Mouse (Mus musculus) midbrain, embryonic 14.5 days (tissue): ENCODE results near the gene Tekt4. TPM values are rescaled to one million over a fixed set of nuclear protein-coding genes. Genes with fewer than 3 reads are reported as not detected.

Experiments
- ATAC-seq: fragments of 200-750 bp; cut with Nextera tagmentation; 2 replicates; pipeline ENCODE4 v1.8.0; 2017; ENCODE audit warnings: moderate number of reproducible peaks, moderate library complexity; ENCODE audit not compliant: low FRiP score, low TSS enrichment
- DNase-seq: peaks from one replicate; pipeline ENCODE4 v3.0.0-alpha.2; 2015
- H3K27ac ChIP-seq: fragments of 300-500 bp; sonication (generic); replicated peaks from 2 replicates; pipeline ENCODE4 v1.5.1; 2014; ENCODE audit warnings: mild to moderate bottlenecking, low read depth, low read length, moderate library complexity
- H3K27me3 ChIP-seq: fragments of 300-500 bp; sonication (generic); 2 replicates; pipeline ENCODE4 v1.6.1; 2014; ENCODE audit warnings: low read length, control low read depth, mixed read lengths; ENCODE audit not compliant: control insufficient read depth, insufficient read depth
- H3K36me3 ChIP-seq: fragments of 300-500 bp; sonication (generic); 2 replicates; pipeline ENCODE4 v1.6.1; 2014; ENCODE audit warnings: low read length, control low read depth; ENCODE audit not compliant: control insufficient read depth, insufficient read depth
- H3K4me1 ChIP-seq: fragments of 300-500 bp; sonication (generic); 2 replicates; pipeline ENCODE4 v1.6.1; 2014; ENCODE audit warnings: mild to moderate bottlenecking, antibody characterized with exemption, low read length, control low read depth; ENCODE audit not compliant: control insufficient read depth, insufficient read depth
- H3K4me2 ChIP-seq: fragments of 300-500 bp; sonication (generic); 2 replicates; pipeline ENCODE4 v1.6.1; 2014; ENCODE audit warnings: mild to moderate bottlenecking, low read length, moderate library complexity
- H3K4me3 ChIP-seq: fragments of 300-500 bp; sonication (generic); replicated peaks from 2 replicates; pipeline ENCODE4 v1.5.1; 2014; ENCODE audit warnings: low read depth, low read length
- H3K9ac ChIP-seq: fragments of 300-500 bp; sonication (generic); replicated peaks from 2 replicates; pipeline ENCODE4 v1.6.1; 2014; ENCODE audit warnings: mild to moderate bottlenecking, low read length, moderate library complexity
- H3K9me3 ChIP-seq: fragments of 300-500 bp; sonication (generic); 2 replicates; pipeline ENCODE4 v1.6.1; 2016; ENCODE audit warnings: low read length, control low read depth, mixed read lengths; ENCODE audit not compliant: control insufficient read depth
- WGBS: fragments of 180-500 bp; shearing (Covaris S2); extraction: QIAGEN DNeasy Blood & Tissue Kit; methylation state at CpG from one replicate; pipeline ENCODE4 v1.1.7; 2014; 5-methylcytosine and 5-hydroxymethylcytosine counted together
- polyA plus RNA-seq: library from polyadenylated mRNA; unstranded; fragments of >200 nt; fragmentation: Nextera tagmentation; extraction: Ambion mirVana; gene quantifications from 2 replicates; pipeline ENCODE4 v1.2.1, GENCODE M21; 2014

The Tekt4 gene
- polyA plus RNA-seq, 1 experiment from 2014 or later = 0.50 TPM

DNA sequence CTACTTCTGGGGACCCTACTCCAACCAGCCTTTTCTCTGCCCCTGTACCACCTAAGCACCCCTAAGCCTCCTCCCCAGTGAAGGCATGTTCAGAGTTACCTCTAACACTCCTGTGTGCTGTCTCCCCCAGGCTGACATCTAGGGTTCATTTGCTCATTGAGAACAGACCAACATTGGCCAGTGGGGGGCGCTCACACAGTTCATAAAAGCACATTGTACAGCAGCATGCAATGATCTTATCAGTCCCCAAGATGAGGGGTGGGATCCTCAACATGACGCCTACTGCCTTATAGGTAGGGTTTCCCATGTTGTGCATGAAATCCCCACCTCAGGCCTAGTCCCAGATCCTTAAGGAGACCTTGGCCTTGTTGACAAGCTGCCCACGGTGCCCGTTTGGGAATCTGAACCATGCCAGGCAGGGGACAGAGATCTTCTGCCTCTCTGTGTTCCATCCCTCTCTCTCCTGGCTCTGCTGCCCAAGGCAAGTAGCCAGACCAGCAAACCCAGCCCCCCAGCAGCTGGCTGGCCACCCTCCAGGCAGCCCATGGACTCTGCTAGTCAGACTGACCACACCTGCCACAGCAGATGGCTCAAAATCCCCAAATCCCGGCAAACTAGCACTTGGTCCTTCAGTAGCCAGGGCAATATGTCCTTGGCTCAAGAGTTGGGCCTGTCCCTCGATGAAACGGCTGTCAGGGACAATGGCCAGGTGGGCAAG, 54.6 kb downstream of the Tekt4 start:
- peak; percentile 76 for DNase-seq
- Histone ChIP-seq H3K4me2 (no peak overlapping the region), H3K4me1 (no peaks in the 10 kb centered on the region), H3K36me3 (no peaks in the 10 kb centered on the region), H3K27ac (no peak overlapping the region), H3K9ac (peak overlapping the region; percentile 26; the same call in 1 of the 2 replicates), H3K27me3 (no peaks in the 10 kb centered on the region), H3K4me3 (no peak overlapping the region), H3K9me3 (no peaks in the 10 kb centered on the region)
- 53% methylated on average over 7 of the region's 7 CpGs for WGBS
- ATAC-seq = no peak

DNA sequence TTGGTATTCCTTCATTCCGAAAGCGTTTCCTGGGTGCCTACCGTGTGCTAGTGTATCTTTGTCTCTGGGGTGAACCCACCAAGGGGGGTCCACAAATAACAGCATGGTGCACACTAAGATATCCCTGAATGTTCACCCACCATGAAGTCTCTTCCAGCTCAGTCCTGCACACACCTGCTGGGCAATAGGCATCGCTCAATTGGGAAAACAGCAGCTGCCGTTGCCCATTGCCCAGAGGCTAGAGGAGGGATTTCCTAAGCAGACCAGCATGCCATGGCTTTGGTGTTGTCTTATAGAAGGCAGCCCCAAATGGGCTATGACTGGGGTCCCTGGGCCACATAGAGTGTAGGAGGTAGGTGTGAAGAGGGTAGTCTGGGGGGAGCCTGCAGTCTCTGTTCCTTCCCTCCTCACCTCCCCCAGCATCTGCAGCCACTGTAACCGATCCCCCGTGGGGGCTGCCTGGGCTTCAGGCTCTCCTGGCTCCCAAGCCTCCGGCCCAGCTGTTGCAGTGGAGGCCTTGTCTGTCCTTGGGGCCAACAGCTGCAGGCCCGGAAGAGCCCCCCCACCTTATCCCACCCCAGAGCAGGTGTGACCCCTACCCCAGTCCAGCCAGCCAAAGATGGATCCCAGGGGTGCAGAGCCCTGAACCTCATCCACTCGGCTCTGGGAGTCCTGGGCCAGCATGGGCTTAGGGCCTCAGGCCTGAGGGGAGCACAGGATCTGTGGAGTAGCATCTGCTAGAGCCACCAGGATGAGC, 55.8 kb downstream of the Tekt4 start:
- Histone ChIP-seq H3K4me1 (no peaks in the 10 kb centered on the region), H3K4me2 (no peak overlapping the region), H3K4me3 (no peak overlapping the region), H3K27me3 (no peaks in the 10 kb centered on the region), H3K9me3 (no peaks in the 10 kb centered on the region), H3K9ac (no peak overlapping the region), H3K27ac (no peak overlapping the region), H3K36me3 (no peaks in the 10 kb centered on the region)
- DNase-seq (no peak), ATAC-seq (no peak)
- WGBS = 85% methylated on average over 10 of the region's 10 CpGs

DNA sequence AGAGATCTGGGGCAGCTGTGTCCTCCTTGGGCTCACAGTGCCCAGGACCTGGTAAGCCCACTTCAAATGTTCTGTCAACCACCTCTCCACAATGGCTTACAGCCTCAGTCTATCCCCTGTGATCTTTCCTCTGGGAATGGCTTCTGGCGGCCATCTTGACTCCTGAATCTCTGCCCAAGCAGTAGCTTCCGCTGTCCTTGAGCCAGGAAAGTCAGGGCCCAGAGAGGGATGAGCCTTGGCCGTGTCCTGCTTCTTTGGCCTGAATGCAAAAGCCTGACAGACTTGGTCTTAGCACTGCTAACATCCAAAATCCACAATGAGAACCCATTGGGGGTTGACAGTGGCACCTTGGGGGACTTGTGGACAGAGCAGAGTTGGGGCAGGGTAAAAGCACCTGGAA, 57.5 kb downstream of the Tekt4 start:
- DNase-seq (no peak), ATAC-seq (no peak)
- no peaks in the 10 kb centered on the region for H3K9me3 ChIP-seq
- no peak overlapping the region for H3K9ac ChIP-seq
- no peaks in the 10 kb centered on the region for H3K36me3 ChIP-seq
- WGBS = 71% methylated on average over 3 of the region's 3 CpGs
- H3K4me2 ChIP-seq = no peak overlapping the region
- H3K27me3 ChIP-seq = no peaks in the 10 kb centered on the region
- H3K27ac ChIP-seq = no peak overlapping the region
- H3K4me1 ChIP-seq = no peaks in the 10 kb centered on the region
- H3K4me3 ChIP-seq = no peak overlapping the region

DNA sequence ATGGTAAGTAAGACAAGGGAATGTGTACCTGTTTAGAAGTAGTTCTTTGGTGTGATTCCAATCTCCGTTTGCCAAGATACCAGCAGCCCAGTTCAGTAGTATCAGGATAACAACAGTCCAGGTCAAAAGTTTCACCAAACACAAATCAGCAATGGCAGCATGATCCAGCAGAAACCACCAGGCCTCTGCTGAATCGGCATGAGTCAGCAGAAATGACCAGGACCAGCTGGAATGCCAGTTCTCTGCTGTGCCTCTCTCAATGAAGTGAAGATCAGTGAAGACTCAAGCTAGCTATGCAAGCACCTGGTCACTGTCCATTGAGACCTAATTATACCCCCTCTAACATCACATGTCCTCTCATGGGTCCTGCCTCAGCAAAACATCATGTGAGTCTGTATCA, 59.6 kb downstream of the Tekt4 start:
- H3K9ac ChIP-seq = no peak overlapping the region
- no peak for ATAC-seq
- H3K4me2 ChIP-seq = no peak overlapping the region
- no peaks in the 10 kb centered on the region for H3K36me3 ChIP-seq
- no peak overlapping the region for H3K4me3 ChIP-seq
- no peaks in the 10 kb centered on the region for H3K9me3 ChIP-seq
- 94% methylated on average over 2 of the region's 2 CpGs for WGBS
- H3K4me1 ChIP-seq = no peaks in the 10 kb centered on the region
- DNase-seq = no peak
- H3K27ac ChIP-seq = no peak overlapping the region
- no peaks in the 10 kb centered on the region for H3K27me3 ChIP-seq

DNA sequence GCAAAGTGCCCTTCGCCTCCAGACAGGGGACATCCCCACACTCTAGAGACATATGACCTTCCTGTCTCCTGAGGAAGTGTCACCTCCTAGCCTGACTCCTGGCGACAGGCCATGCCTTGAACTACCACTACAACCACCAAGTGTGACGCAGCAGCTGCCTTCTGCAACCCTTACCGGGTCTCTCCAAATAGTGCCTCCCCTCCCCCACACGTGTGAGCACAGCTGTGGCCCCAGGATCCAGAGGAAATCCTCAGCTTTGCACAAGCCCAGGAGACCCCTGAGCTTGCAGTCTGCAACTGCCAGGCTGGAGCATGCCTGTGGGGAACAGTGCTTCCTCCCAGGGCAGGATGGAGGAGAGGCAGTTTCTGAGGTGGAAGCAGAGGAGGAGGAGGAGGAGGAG, 61.9 kb downstream of the Tekt4 start:
- WGBS = 38% methylated on average over 5 of the region's 5 CpGs
- no peak overlapping the region for H3K27ac ChIP-seq
- no peaks in the 10 kb centered on the region for H3K36me3 ChIP-seq
- no peak overlapping the region for H3K9ac ChIP-seq
- no peak for ATAC-seq
- H3K4me2 ChIP-seq = no peak overlapping the region
- no peaks in the 10 kb centered on the region for H3K27me3 ChIP-seq
- DNase-seq = no peak
- no peaks in the 10 kb centered on the region for H3K9me3 ChIP-seq
- no peak overlapping the region for H3K4me3 ChIP-seq
- 0 out of 2 replicates have a peak, but pooled peaks cover 6% of the 10 kb centered on the region for H3K4me1 ChIP-seq

DNA sequence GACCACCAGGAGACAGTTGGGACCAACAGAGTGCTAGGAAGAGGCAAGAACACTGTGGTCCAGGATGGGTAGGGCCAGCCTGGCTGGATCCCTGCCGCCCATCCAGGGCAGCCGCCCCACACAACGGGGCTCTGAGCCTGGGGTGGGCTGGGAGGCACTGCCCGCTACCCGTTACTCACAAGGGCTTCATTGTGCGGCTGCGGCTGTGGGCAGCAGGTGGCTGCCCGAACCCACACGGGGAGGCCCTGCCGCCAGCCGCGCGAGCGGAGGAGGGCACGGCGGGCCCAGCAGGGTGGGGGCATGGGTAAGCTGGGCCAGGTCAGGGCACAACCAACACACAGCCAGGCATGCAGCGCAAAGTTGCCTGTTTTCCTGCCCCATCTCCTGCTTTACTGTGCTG, 63.7 kb downstream of the Tekt4 start:
- ATAC-seq (no peak; the same call in 1 of the 2 replicates), DNase-seq (peak; percentile 47)
- no peak overlapping the region for H3K27ac ChIP-seq
- H3K4me1 ChIP-seq = 0 out of 2 replicates have a peak, but pooled peaks cover 6% of the 10 kb centered on the region
- no peak overlapping the region for H3K9ac ChIP-seq
- H3K27me3 ChIP-seq = no peaks in the 10 kb centered on the region
- no peaks in the 10 kb centered on the region for H3K9me3 ChIP-seq
- H3K36me3 ChIP-seq = no peaks in the 10 kb centered on the region
- H3K4me2 ChIP-seq = no peak overlapping the region
- WGBS = 64% methylated on average over 17 of the region's 17 CpGs
- no peak overlapping the region for H3K4me3 ChIP-seq

DNA sequence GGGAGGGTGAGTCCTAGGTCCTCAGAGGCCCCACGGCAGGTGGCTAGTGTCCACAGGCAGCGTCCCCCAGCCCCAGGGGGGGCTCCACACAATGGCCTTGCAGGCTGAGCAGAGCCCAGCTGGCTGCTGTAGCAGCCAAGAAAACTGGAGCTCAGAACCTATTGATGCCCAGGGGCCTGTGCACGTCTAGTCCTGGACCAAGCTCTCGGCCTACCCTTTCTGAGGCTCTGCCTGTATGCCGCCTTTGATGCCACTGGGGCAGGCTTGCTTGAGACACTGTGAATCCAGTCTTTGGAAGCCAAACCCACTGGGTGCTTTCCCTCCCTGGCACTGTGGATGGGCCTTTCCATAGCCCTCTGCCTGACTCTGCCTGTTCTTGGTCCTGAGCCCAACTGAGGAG, 65.1 kb downstream of the Tekt4 start:
- Histone ChIP-seq H3K27me3 (no peaks in the 10 kb centered on the region), H3K9ac (no peak overlapping the region), H3K27ac (no peak overlapping the region), H3K9me3 (no peaks in the 10 kb centered on the region), H3K4me1 (0 out of 2 replicates have a peak, but pooled peaks cover 6% of the 10 kb centered on the region), H3K36me3 (no peaks in the 10 kb centered on the region), H3K4me3 (no peak overlapping the region), H3K4me2 (no peak overlapping the region)
- 51% methylated on average over 5 of the region's 5 CpGs for WGBS
- DNase-seq (no peak), ATAC-seq (no peak)

DNA sequence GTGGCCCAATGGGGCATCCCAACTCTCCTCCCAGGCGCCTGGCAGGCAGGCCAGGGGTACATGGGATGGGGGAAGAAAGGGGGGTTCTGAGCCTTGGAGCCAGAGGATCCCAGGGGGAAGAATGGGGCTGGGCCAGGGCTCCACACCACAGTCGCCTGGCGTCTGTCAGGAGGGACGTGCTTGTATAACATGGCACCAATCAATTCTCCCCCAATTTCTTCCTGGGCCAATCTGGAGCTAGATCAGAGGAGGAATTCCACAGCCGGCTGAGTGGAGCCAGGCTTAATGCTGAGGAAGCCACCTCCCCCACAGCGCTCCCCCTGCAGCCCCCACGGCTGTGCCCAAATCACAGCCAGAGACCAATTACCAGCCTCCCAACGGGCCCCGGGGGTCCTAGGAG, 66.1 kb downstream of the Tekt4 start:
- Histone ChIP-seq H3K4me1 (0 out of 2 replicates have a peak, but pooled peaks cover 6% of the 10 kb centered on the region), H3K4me3 (no peak overlapping the region), H3K27ac (no peak overlapping the region), H3K36me3 (no peaks in the 10 kb centered on the region), H3K9me3 (no peaks in the 10 kb centered on the region), H3K9ac (no peak overlapping the region), H3K4me2 (no peak overlapping the region), H3K27me3 (no peaks in the 10 kb centered on the region)
- 51% methylated on average over 9 of the region's 9 CpGs for WGBS
- DNase-seq (no peak), ATAC-seq (no peak)

DNA sequence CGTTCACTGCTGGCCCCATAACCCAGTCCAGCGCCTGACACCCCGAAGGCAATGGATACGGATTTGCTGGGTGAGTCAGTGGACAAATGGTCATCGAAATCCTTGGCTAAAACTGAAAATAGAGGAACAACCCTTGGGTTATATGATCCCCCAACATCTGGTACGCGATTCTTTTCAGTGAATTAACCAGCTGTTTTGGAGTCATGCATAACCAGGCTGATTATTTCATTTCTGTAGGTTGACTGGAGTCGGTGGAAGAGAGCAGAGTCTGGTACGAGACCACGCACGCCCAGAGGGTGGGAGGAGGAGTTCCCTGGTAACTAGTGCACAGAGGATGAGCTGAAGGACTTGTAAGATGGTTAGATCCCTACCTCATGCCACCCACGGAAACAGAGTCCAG, 67.7 kb downstream of the Tekt4 start:
- Histone ChIP-seq H3K27me3 (no peaks in the 10 kb centered on the region), H3K9ac (no peak overlapping the region), H3K4me2 (no peak overlapping the region), H3K36me3 (no peaks in the 10 kb centered on the region), H3K4me3 (no peak overlapping the region), H3K4me1 (0 out of 2 replicates have a peak, but pooled peaks cover 6% of the 10 kb centered on the region), H3K27ac (no peak overlapping the region), H3K9me3 (no peaks in the 10 kb centered on the region)
- ATAC-seq = no peak
- WGBS = 85% methylated on average over 12 of the region's 12 CpGs
- DNase-seq = no peak
